Mouse (Mus musculus) liver, embryonic 15.5 days (tissue): ENCODE measurements around the gene Zfp618. TPM values are rescaled to one million over a fixed set of nuclear protein-coding genes. Genes with fewer than 3 reads are reported as not detected.

ENCODE experiments used
- polyA plus RNA-seq: library from polyadenylated mRNA; unstranded; fragments of >200 nt; fragmentation: Nextera tagmentation; extraction: Ambion mirVana; gene quantifications from 2 replicates; pipeline ENCODE4 v1.2.1, GENCODE M21; 2015

The Zfp618 gene
- polyA plus RNA-seq, 1 experiment from 2014 or later: 4.3 TPM

Other genes with a start within 250 kb of the Zfp618 start
- 1,215 and 1,486 TPM in 2 replicates for gene Ambp, start 189.2 kb downstream of the Zfp618 start, polyA plus RNA-seq
- gene Kif12, start 206.6 kb downstream of the Zfp618 start, polyA plus RNA-seq: 5.1 and 5.7 TPM in 2 replicates
- 1.8 and 2.1 TPM in 2 replicates for gene Col27a1, start 248.4 kb downstream of the Zfp618 start, polyA plus RNA-seq